In genomic region chr19:4981767-4982166, GRCm38 (mm10) we compare ENCODE assay signal across 9 mouse cellular contexts. TPM values are rescaled to one million over a fixed set of nuclear protein-coding genes. Genes with fewer than 3 reads are reported as not detected.
DNase-seq lines count a peak whose midpoint lies in the region; ATAC-seq and TF ChIP-seq lines count a peak whose summit lies in the region.
"Had no signal": no experiment of that assay in that cellular context is flagged by ENCODE, and none has a peak within 500 bp of the region (broad histone marks: within the 10 kb centered on the region; RNA-seq: fewer than 3 reads in every experiment).

No protein-coding gene starts in this region.

- H3K4me2 ChIP-seq in neural tube, embryonic 11.5 days (ENCODE audit: low read depth) = no peak overlapping the region

- H3K9ac ChIP-seq in neural tube, embryonic 11.5 days (ENCODE audit: low read length) = no peak overlapping the region

- H3K27ac ChIP-seq in left cerebral cortex, adult 2 months = no peak overlapping the region
- no peak overlapping the region for H3K27ac ChIP-seq in cortical plate, adult 2 months (ENCODE audit: insufficient read depth, low read length)
- no peak overlapping the region for H3K27ac ChIP-seq in neural tube, embryonic 11.5 days (ENCODE audit: low read depth, low read length)

- no peaks in the 10 kb centered on the region for H3K36me3 ChIP-seq in neural tube, embryonic 11.5 days (ENCODE audit: control insufficient read depth, insufficient read depth, low read length)

- peaks cover 31% of the 10 kb centered on the region for H3K27me3 ChIP-seq in neural tube, embryonic 11.5 days (ENCODE audit: control insufficient read depth, insufficient read depth, low read length)

- ATAC-seq in neural tube, embryonic 11.5 days (ENCODE audit: insufficient read depth, low FRiP score, low TSS enrichment) = no peak
- ATAC-seq in megakaryocyte, adult 5-6 weeks (ENCODE audit: poor library complexity, severe bottlenecking) = no peak

- no peak for TF ChIP-seq POLR2A in cortical plate, adult 2 months (IDR thresholded peaks at IDR 0.05; ENCODE audit: extremely low read depth, insufficient read depth, low read length)

- no peaks in the 10 kb centered on the region for H3K4me1 ChIP-seq in cortical plate, adult 2 months (ENCODE audit: control insufficient read depth, insufficient read depth, low read length)
- H3K4me1 ChIP-seq in neural tube, embryonic 11.5 days (ENCODE audit: control insufficient read depth, insufficient read depth, low read length) = no peaks in the 10 kb centered on the region
- H3K4me1 ChIP-seq: megakaryocyte, embryonic 14.5 days had no signal

- no peak overlapping the region for H3K4me3 ChIP-seq in left cerebral cortex, adult 2 months
- H3K4me3 ChIP-seq in cortical plate, adult 2 months (ENCODE audit: insufficient read depth, low read length) = no peak overlapping the region
- H3K4me3 ChIP-seq in neural tube, embryonic 11.5 days (ENCODE audit: low read depth, low read length) = no peak overlapping the region
- H3K4me3 ChIP-seq: megakaryocyte, embryonic 14.5 days had no signal

- peak in 1 of 2 experiments; percentile 67 for DNase-seq in left cerebral cortex, adult 2 months (ENCODE audit: extremely low spot score in 1 of 2, low spot score in 2 of 2)
- DNase-seq in left cerebral cortex, adult 11 months (ENCODE audit: low spot score) = no peak
- DNase-seq in CD8-positive naive resting alpha-beta T cell, adult 2 months (ENCODE audit: low read depth in 2 of 2, low spot score in 2 of 2) = peak; percentile 35 to 56
- DNase-seq in Muller cell, postnatal 12 days (ENCODE audit: inconsistent ontology term) = peak; percentile 54
- DNase-seq in kidney, postnatal 14 days = peak; percentile 54
- DNase-seq in neural tube, embryonic 11.5 days (ENCODE audit: low spot score) = peak; percentile 43

- TF ChIP-seq CTCF in left cerebral cortex, adult 2 months (IDR thresholded peaks at IDR 0.05) = peak; percentile 87
- TF ChIP-seq CTCF in cortical plate, adult 2 months (IDR thresholded peaks at IDR 0.05; ENCODE audit: extremely low read depth, insufficient read depth, low read length) = peak; percentile 87

- no peaks in the 10 kb centered on the region for H3K9me3 ChIP-seq in neural tube, embryonic 11.5 days (ENCODE audit: control insufficient read depth, low read length)
- H3K9me3 ChIP-seq: megakaryocyte, embryonic 14.5 days had no signal

- intact Hi-C loops in left cerebral cortex, adult 2 months (cut with DNase I) = loop anchor here (1.0 to 5.0 kb wide), 2 partner anchors 21 to 36 kb away; no protein-coding TSS in a partner anchor

RNA-seq across cellular contexts. Expression of gene Npas4, which starts 8.3 kb away (rescaled TPM):
- 10 to 100 TPM; 21.7 to 33.7 TPM for total RNA-seq in left cerebral cortex, adult 2 months (2021)
- 16.8 and 20.6 TPM in 2 replicates for polyA plus RNA-seq in cortical plate, adult 2 months (2012; rRNA removed)
- polyA plus RNA-seq in neural tube, embryonic 11.5 days (2014; fragmentation: Nextera tagmentation; extraction: Ambion mirVana) = 0.12 TPM in 1 of 2 replicates, not detected in the other
- not detected in 2 replicates for total RNA-seq in megakaryocyte, adult 5-6 weeks (2015)
- total RNA-seq in megakaryocyte, adult 5-6 weeks (2017) = not detected in 2 replicates

RNA-seq across cellular contexts. Expression of gene Mrpl11, which starts 19.8 kb away (rescaled TPM):
- 10 to 100 TPM; 52.7 to 55.3 TPM for total RNA-seq in left cerebral cortex, adult 2 months (2021)
- polyA plus RNA-seq in cortical plate, adult 2 months (2012; rRNA removed) = 70.5 and 74.8 TPM in 2 replicates
- polyA plus RNA-seq in neural tube, embryonic 11.5 days (2014; fragmentation: Nextera tagmentation; extraction: Ambion mirVana) = 143 and 150 TPM in 2 replicates
- 13.4 and 15.9 TPM in 2 replicates for total RNA-seq in megakaryocyte, adult 5-6 weeks (2015)
- total RNA-seq in megakaryocyte, adult 5-6 weeks (2017) = 26.3 and 29.1 TPM in 2 replicates

RNA-seq across cellular contexts. Expression of gene Peli3, which starts 38.8 kb away (rescaled TPM):
- 10 to 100 TPM; 27.9 to 31.8 TPM for total RNA-seq in left cerebral cortex, adult 2 months (2021)
- 15.8 and 19.5 TPM in 2 replicates for polyA plus RNA-seq in cortical plate, adult 2 months (2012; rRNA removed)
- 3.4 and 3.5 TPM in 2 replicates for polyA plus RNA-seq in neural tube, embryonic 11.5 days (2014; fragmentation: Nextera tagmentation; extraction: Ambion mirVana)
- total RNA-seq in megakaryocyte, adult 5-6 weeks (2015) = 0.49 TPM in 1 of 2 replicates, not detected in the other
- 0.51 and 0.85 TPM in 2 replicates for total RNA-seq in megakaryocyte, adult 5-6 weeks (2017)

RNA-seq across cellular contexts. Expression of gene Slc29a2, which starts 41.9 kb away (rescaled TPM):
- 10 to 100 TPM; 16.6 to 16.7 TPM for total RNA-seq in left cerebral cortex, adult 2 months (2021)
- polyA plus RNA-seq in cortical plate, adult 2 months (2012; rRNA removed) = 19.8 and 21.5 TPM in 2 replicates
- 3.9 and 6.2 TPM in 2 replicates for polyA plus RNA-seq in neural tube, embryonic 11.5 days (2014; fragmentation: Nextera tagmentation; extraction: Ambion mirVana)
- total RNA-seq in megakaryocyte, adult 5-6 weeks (2015) = 0.31 and 1.0 TPM in 2 replicates
- 0.18 and 3.4 TPM in 2 replicates for total RNA-seq in megakaryocyte, adult 5-6 weeks (2017)

RNA-seq across cellular contexts. Expression of gene Dpp3, which starts 53.7 kb away (rescaled TPM):
- total RNA-seq in left cerebral cortex, adult 2 months (2021) = 10 to 100 TPM; 39.5 to 45.9 TPM
- 51.5 and 54.5 TPM in 2 replicates for polyA plus RNA-seq in cortical plate, adult 2 months (2012; rRNA removed)
- 164 and 171 TPM in 2 replicates for polyA plus RNA-seq in neural tube, embryonic 11.5 days (2014; fragmentation: Nextera tagmentation; extraction: Ambion mirVana)
- 21.2 and 21.7 TPM in 2 replicates for total RNA-seq in megakaryocyte, adult 5-6 weeks (2015)
- total RNA-seq in megakaryocyte, adult 5-6 weeks (2017) = 36.1 and 44.4 TPM in 2 replicates

Comparison
In these comparisons a context has a peak if more than half of its experiments do, and no peak if none do; other contexts are left out.
1. RNA of gene Npas4, which starts 8.3 kb away (total RNA-seq): 21.7 to 33.7 TPM in left cerebral cortex, adult 2 months; not detected in megakaryocyte, adult 5-6 weeks; every median in the first group is over 10 times any median in the second.
2. RNA of gene Peli3, which starts 38.8 kb away (total RNA-seq): 27.9 to 31.8 TPM in left cerebral cortex, adult 2 months; 0.49 to 0.85 TPM in megakaryocyte, adult 5-6 weeks; every median in the first group is over 10 times any median in the second.